Mouse (Mus musculus): ENCODE data around the gene Pde6b.

Pde6b gene

DNA sequence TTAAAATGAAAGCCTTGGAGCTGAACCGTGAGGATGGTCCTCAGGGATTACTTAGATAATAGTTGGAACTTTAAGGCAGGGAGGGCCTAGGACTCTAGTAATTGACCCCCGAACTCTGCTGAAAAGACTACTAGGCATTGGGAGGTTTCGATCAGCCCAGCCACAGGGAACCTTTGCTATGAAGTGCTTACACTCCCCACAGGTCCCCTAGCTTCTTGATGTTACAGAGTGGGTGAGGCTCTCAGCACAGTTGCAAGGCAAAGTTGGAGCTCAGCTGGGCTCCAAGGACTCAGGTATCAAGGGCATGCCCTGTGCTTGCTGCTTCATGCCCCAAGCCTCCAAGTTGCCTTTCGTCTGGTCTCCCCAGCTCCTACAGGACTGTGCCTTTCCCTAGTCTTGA lies 74.3 kb downstream of the Pde6b start:
- no peak for DNase-seq (ENCODE audit: low spot score)

DNA sequence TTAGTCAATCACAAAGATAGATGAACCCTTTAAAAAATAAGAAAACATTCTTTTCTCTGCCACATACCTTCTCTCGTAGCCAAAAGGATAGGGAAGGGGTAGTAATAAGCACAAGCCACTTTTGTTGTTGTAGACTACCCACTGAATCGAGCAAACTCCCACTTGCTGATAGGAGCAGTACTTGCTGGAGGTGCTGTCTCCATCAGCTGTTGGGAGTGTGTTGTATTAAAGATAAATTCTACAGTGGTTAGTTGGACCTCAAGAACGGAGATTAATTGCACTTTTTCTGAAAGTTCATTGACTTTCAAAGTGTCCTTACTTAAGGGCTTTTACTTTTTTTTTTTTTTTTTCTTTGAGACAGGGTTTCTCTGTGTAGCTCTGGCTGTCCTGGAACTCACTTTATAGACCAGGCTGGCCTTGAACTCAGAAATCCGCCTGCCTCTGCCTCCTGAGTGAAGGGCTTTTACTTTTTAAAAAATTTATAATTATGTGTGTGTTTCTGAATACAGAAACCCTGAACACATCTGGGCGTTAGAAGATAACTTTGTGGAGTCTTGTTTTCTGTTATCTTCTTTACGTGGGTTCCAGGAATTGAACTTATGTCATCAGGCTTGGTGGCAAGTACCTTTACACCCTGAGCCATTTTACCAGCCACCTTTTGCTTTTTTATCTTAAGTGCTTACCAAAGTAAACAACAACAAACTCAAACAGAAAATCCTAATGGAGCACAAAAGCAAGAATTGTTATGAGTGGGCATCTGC lies 77.1 kb downstream of the Pde6b start:
- DNase-seq (ENCODE audit: low spot score) = no peak

GRCm38 (mm10) chr5:108466647-108467046 lies 78.5 kb downstream of the Pde6b start:
- no peak for DNase-seq (ENCODE audit: low spot score)

- no peak for DNase-seq (ENCODE audit: low spot score)
Observed at GRCm38 (mm10) chr5:108469617-108470016, 81.4 kb downstream of the Pde6b start.

DNA sequence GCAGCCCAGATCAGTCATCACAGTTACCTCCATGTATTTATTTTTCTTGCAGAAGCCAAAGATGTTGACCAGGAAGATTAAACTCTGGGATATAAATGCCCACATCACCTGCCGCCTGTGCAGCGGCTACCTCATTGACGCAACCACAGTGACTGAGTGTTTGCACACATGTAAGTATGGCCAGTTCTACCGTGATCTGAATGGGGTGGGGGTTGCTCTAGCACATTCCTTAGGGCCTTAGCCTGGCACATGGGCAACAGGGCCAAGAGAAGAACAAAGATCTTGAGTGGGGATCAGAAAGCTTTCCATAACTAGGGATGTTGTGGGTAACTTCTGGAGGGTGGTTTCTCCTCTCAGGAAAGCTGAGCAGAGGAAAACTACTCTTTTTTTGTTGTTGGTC lies 85.5 kb downstream of the Pde6b start:
- DNase-seq (ENCODE audit: low spot score) = no peak

DNA sequence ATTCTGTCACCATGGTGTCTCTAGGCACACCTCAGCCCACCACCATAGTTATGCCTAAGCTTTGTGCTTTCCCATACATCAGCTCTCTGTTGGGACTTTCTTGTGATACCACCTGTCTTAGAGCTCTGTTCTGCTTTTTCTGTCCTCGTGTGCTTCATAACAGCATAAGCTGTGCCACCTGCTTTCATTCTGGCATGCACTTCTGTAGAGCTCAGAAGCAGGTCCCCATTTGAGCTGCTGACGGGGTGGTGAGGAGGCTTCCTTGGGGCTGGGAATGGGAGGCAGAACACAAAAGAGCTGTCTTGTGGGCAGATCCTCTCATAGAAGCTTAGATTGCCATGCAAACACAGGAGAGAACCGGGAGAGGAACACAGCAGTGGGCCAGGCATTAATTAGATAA lies 87.8 kb downstream of the Pde6b start:
- no peak for DNase-seq (ENCODE audit: low spot score)
